Mouse (Mus musculus) mouse embryonic stem cell (cell line): ENCODE data around the gene Kcnmb4.

Experiments used
- in situ Hi-C, 2 experiments: fragments of 300-500 bp; cut with MboI; formaldehyde crosslinking; loops; 1 replicate in 1 of 2; 3 replicates in 1 of 2; pipeline ENCODE4 v1.14.3; 2019 to 2020; ENCODE audit warnings: low sequenced_read_pairs in 2 of 2, low pct_unique_long_range_greater_than_20kb in 1 of 2, mixed read lengths in 1 of 2; ENCODE audit not compliant: unreplicated experiment in 1 of 2

Gene Kcnmb4

GRCm38 (mm10) chr10:116473759-116474549 lies at the start of gene Kcnmb4:
TSS of gene Kcnmb4 (minus strand) at chr10:116473878.
- in situ Hi-C loops, result no loop called here

- in situ Hi-C loops, result no loop called here
Measured at GRCm38 (mm10) chr10:116519588-116519987, 45.9 kb upstream of the Kcnmb4 start.

- in situ Hi-C loops, result no loop called here
Measured at GRCm38 (mm10) chr10:116515590-116515989, 41.9 kb upstream of the Kcnmb4 start.

- in situ Hi-C loops, result no loop called here
Measured at GRCm38 (mm10) chr10:116515158-116515557, 41.5 kb upstream of the Kcnmb4 start.

GRCm38 (mm10) chr10:116513254-116513635 lies 39.6 kb upstream of the Kcnmb4 start:
- in situ Hi-C loops, result no loop called here

GRCm38 (mm10) chr10:116512521-116513253 lies 39.0 kb upstream of the Kcnmb4 start:
- in situ Hi-C loops, result no loop called here

GRCm38 (mm10) chr10:116505303-116506014 lies 31.8 kb upstream of the Kcnmb4 start:
- in situ Hi-C loops, result no loop called here

GRCm38 (mm10) chr10:116492768-116493167 lies 19.1 kb upstream of the Kcnmb4 start:
- in situ Hi-C loops, result no loop called here

- in situ Hi-C loops, result no loop called here
Measured at GRCm38 (mm10) chr10:116486895-116487747, 13.4 kb upstream of the Kcnmb4 start.

GRCm38 (mm10) chr10:116481917-116482316 lies 8.2 kb upstream of the Kcnmb4 start:
- in situ Hi-C loops, result no loop called here

- in situ Hi-C loops, result no loop called here
Measured at GRCm38 (mm10) chr10:116480988-116481387, 7.3 kb upstream of the Kcnmb4 start.

- in situ Hi-C loops, result no loop called here
Measured at GRCm38 (mm10) chr10:116476559-116476958, 2.9 kb upstream of the Kcnmb4 start.

- in situ Hi-C loops, result no loop called here
Measured at GRCm38 (mm10) chr10:116475725-116476124, 2.0 kb upstream of the Kcnmb4 start.

GRCm38 (mm10) chr10:116473071-116473758 lies 463 bp downstream of the Kcnmb4 start:
- in situ Hi-C loops, result no loop called here

- in situ Hi-C loops, result no loop called here
Measured at GRCm38 (mm10) chr10:116472579-116472978, 1.1 kb downstream of the Kcnmb4 start.

- in situ Hi-C loops, result no loop called here
Measured at GRCm38 (mm10) chr10:116470306-116470925, 3.3 kb downstream of the Kcnmb4 start.

GRCm38 (mm10) chr10:116468094-116468493 lies 5.6 kb downstream of the Kcnmb4 start:
- in situ Hi-C loops, result no loop called here
